Mouse (Mus musculus): ENCODE results near the gene Pax5. TPM values are rescaled to one million over a fixed set of nuclear protein-coding genes. Genes with fewer than 3 reads are reported as not detected.

Gene Pax5
- total RNA-seq, 4 experiments from 2014 or later, result 0.07 to 3.7 TPM; not detected in 2

DNA sequence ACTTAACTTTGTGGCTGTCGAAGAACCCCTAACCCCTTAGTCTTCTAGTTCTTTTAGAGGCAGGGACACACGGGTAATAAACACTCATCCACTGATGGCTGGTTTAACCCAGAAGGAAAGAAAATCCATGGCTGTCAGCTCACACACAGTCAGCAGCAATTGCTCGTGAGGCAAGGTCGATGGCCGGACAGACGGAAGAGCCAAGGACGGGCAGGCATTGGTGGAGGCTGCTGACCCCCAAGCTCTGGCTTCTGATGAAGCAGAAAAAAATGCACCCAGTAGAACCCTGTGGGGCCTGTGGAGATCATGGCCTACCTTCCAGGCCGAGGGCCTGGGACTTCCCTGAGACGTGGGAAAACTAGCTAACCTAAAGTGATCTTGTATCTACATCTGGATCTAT, 227.4 kb downstream of the Pax5 start:
- DNase-seq (ENCODE audit: low spot score in 2 of 2), result no peak

DNA sequence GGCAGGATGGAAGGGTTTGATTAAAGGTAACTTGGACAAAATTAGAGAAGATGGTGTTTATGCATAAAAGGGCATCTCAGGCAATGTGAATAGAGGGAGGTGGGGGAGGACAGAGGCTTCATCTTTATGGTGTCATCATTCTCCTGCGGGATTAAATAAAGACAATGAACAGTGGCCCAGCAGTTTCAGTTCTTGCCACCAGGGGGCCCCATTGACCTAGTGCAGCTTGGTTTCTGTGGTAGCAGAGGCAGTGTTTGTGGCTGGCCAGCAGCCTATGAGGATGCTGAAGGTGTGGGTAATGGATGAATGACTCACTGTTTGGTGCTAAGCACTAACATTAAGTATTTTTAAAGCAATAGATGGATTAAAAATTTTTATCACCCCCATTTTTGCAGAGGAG, 230.5 kb downstream of the Pax5 start:
- no peak for DNase-seq (ENCODE audit: low spot score in 2 of 2)

Small RNAs within 50 kb of the gene (microRNA-seq; reads per million reads assigned to microRNA genes)
- 0 reads per million in 2 experiments for gene Mir5120

Other genes starting within 250 kb of the Pax5 start
- gene Zcchc7, start 45.4 kb upstream of the Pax5 start, total RNA-seq (2022), result 10 to 100 TPM; 46.5 to 57.4 (median 51.1) TPM